Mouse (Mus musculus): Measurements from ENCODE around the gene Yes1. TPM values are rescaled to one million over a fixed set of nuclear protein-coding genes. Genes with fewer than 3 reads are reported as not detected.

Yes1 gene
- polyA plus RNA-seq, 1 experiment = not detected

DNA sequence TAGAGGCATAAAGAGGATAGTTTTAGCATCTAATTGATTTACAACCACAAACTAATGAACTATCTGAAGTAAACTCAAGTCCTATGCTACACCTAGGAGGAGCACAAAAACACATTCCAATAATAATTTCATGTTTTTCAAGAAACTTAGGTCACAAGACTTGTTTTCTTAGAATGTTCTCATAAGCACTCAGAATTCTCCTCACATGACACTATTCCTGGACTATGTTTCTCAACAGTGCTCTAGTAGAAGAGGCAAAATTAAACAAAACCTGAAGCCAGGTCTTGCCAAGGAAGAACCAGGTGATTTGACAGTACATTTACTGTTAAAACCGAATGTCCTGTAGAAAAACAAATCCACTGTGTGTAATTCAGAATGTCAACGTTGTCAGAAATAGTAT is 71.5 kb downstream of the Yes1 start:
- Histone ChIP-seq H3K4me3 (ENCODE audit: insufficient read depth, low read length) (no peak overlapping the region), H3K4me1 (ENCODE audit: control insufficient read depth, insufficient read depth, low read length) (no peaks in the 10 kb centered on the region), H3K27ac (ENCODE audit: insufficient read depth, low read depth, low read length) (no peak overlapping the region)
- TF ChIP-seq CTCF (IDR thresholded peaks at IDR 0.05; ENCODE audit: low read depth, low read length) (no peak), POLR2A (IDR thresholded peaks at IDR 0.05; ENCODE audit: borderline replicate concordance, low read depth, low read length) (no peak)

DNA sequence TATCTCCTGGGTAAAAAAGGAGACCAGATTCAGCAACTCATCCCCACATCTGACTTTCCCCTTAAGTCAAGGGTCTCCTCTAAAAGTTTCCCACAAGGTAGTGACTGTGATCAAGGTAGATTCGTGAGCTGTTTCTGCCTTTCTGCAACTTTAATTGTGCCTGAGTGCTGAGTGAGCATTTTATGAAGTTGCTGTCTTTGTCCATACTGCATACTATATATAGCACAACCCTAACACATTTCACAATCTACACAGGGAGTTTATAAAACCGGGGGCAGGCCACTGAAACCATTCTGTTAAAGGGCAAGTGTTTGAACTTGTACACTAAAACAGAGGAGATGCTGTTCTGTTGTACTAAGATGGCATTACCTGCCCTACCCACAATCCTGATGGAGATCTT is 82.4 kb downstream of the Yes1 start:
- no peak overlapping the region for H3K4me3 ChIP-seq (ENCODE audit: insufficient read depth, low read length)
- no peak overlapping the region for H3K27ac ChIP-seq (ENCODE audit: insufficient read depth, low read depth, low read length)
- peaks cover 12% of the 10 kb centered on the region for H3K4me1 ChIP-seq (ENCODE audit: control insufficient read depth, insufficient read depth, low read length)
- TF ChIP-seq CTCF (IDR thresholded peaks at IDR 0.05; ENCODE audit: low read depth, low read length) (no peak), POLR2A (IDR thresholded peaks at IDR 0.05; ENCODE audit: borderline replicate concordance, low read depth, low read length) (no peak)

DNA sequence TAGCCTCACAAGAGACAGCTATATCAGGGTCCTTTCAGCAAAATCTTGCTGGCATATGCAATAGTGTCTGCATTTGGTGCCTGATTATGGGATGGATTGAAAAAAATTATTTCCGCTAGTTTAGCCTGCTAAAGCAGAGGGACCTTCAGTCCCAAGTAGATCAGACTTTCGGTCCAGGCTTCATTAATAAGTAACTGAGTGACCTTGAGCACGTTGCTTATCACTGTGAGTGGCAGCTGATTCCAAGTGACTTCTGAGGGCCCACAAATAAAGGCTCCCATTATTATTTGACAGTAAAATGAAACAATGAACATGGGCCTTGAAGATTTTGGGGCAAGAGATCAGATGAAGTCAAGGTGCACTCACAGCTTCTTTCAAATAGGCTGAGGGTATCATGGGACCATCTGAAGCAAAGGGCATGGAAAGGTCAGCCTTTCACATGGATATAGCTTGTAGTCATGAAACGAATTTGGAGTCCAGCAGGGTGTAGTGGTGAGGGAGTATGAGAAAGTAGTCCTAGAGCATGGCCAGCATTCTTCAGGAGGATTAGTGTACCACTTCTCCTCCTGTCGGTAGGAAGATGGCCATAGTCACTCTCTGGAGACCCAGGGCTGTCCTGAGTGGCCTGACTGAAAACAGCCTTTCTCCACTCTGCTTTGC is 86.4 kb downstream of the Yes1 start:
- Histone ChIP-seq H3K27ac (ENCODE audit: insufficient read depth, low read depth, low read length) (no peak overlapping the region), H3K4me3 (ENCODE audit: insufficient read depth, low read length) (no peak overlapping the region), H3K4me1 (ENCODE audit: control insufficient read depth, insufficient read depth, low read length) (peaks cover 3% of the 10 kb centered on the region; the same call in 1 of the 2 replicates)
- TF ChIP-seq CTCF (IDR thresholded peaks at IDR 0.05; ENCODE audit: low read depth, low read length) (no peak), POLR2A (IDR thresholded peaks at IDR 0.05; ENCODE audit: borderline replicate concordance, low read depth, low read length) (no peak)

DNA sequence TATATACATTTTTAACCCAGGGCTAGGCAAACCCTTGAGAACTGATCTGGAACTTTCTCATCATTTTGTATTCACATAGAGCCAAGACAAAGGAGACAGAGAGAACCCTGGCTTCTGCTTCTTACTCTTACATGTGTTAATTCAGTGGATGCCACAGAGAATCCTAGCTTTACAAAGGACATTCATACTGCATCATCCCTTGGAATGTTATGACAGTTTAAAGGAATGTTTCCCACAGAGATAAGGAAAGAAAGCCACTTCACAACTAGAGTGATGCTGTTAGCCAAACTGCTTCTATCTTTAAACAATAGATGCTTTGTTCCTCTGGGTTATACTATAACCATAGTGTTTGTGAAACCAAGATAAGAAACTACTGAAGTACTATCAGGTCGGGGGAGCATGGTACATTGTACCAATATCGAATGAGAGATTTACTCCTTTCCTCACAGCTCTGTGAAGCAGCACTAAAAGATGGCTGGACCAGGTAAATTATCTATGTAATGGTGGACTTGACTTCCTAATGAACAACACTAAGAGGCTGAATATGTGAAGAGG is 95.3 kb downstream of the Yes1 start:
- H3K4me1 ChIP-seq (ENCODE audit: control insufficient read depth, insufficient read depth, low read length) = no peaks in the 10 kb centered on the region
- H3K4me3 ChIP-seq (ENCODE audit: insufficient read depth, low read length) = no peak overlapping the region
- no peak for TF ChIP-seq CTCF (IDR thresholded peaks at IDR 0.05; ENCODE audit: low read depth, low read length)
- TF ChIP-seq POLR2A (IDR thresholded peaks at IDR 0.05; ENCODE audit: borderline replicate concordance, low read depth, low read length) = no peak

DNA sequence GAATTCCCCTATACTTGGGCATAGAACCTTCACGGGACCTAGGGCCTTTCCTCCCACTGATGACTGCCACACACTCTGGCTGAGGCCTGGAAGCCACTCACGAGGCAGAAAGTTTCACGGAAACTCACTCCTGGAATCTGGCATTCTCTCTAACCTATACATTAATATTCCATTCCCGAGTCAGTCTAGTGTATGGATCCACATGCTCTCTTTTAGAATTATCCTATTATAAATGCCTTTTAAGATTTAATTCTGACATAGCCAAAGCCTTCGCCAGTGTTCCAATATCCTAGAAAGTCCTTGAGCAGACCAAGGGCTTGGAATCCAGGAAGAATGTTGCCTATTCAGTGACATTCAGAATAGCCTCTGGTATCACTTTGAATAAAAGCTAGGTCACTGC is 100.5 kb downstream of the Yes1 start:
- peaks cover 2% of the 10 kb centered on the region for H3K4me1 ChIP-seq (ENCODE audit: control insufficient read depth, insufficient read depth, low read length)
- no peak overlapping the region for H3K4me3 ChIP-seq (ENCODE audit: insufficient read depth, low read length)
- H3K27ac ChIP-seq (ENCODE audit: insufficient read depth, low read depth, low read length) = no peak overlapping the region
- TF ChIP-seq CTCF (IDR thresholded peaks at IDR 0.05; ENCODE audit: low read depth, low read length) (no peak), POLR2A (IDR thresholded peaks at IDR 0.05; ENCODE audit: borderline replicate concordance, low read depth, low read length) (no peak)

More for the DNA sequence above, 95.3 kb downstream of the Yes1 start:
- no peak overlapping the region for H3K27ac ChIP-seq (ENCODE audit: insufficient read depth, low read depth, low read length)

DNA sequence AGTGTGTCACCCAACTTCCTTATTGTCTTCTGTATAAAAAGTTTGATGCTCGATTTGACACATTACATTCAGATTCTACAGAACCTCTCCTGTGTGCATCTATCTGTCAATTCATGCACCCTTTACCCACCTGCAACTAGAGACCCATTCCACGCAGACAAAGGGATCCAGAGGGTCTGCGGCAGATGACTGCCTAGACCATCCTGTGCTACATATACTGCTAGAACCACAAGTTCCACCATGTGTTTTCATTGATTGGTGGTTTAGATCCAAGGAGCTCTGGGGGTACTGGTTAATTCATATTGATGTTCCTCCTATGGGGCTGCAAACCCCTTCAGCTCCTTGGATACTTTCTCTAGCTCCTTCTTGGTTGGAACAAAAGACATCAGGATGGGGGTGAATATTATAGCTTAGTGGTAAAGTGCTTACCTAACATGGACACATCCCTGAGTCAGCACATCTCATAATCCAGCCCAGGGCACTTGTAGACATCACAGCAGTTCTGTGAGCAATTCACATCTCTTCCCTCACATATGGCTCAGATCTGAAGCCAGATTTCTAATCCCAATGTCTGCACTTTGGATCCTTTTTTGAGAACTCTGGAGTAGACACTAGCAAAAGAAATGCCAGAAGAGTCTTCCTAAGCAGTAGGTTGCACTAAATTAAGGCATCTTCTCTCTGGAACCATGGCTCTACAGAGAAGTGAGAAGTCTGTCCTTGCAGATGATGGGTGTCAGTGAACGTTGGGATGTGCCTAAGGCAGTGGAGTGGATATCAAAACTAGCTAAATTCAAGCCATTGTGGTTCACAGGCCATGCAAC is 101.5 kb downstream of the Yes1 start:
- Histone ChIP-seq H3K4me3 (ENCODE audit: insufficient read depth, low read length) (peak overlapping the region; percentile 73; the same call in 1 of the 2 replicates), H3K27ac (ENCODE audit: insufficient read depth, low read depth, low read length) (no peak overlapping the region), H3K4me1 (ENCODE audit: control insufficient read depth, insufficient read depth, low read length) (peaks cover 2% of the 10 kb centered on the region)
- no peak for TF ChIP-seq CTCF (IDR thresholded peaks at IDR 0.05; ENCODE audit: low read depth, low read length)
- no peak for TF ChIP-seq POLR2A (IDR thresholded peaks at IDR 0.05; ENCODE audit: borderline replicate concordance, low read depth, low read length)

DNA sequence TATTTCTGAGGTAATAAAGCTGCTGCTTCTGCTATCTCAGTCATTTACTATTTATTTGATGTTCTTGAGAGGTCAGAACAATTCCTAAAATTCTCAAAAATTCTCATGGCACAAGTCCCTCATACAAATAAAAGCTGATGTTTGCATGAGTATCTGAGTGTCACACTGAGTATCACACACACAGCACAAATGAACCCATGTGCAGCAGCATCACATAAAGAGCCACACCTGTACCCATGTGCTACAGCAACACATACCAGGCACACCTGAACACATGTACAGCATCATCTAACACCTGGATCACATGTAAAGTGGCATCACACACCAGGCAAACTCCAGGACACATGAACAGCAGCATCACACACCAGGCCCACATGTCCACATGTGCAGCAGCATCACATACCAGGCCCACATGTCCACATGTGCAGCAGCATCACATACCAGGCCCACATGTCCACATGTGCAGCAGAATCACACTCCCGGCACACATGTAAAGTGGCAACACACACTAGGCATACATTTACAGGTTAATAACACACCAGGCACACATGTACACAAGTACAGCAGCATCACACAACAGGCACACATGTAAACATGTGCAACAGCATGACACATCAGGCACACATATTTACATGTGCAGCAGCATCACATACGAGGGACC is 102.2 kb downstream of the Yes1 start:
- Histone ChIP-seq H3K4me1 (ENCODE audit: control insufficient read depth, insufficient read depth, low read length) (peaks cover 2% of the 10 kb centered on the region), H3K4me3 (ENCODE audit: insufficient read depth, low read length) (peak overlapping the region; percentile 73), H3K27ac (ENCODE audit: insufficient read depth, low read depth, low read length) (peak overlapping the region; percentile 55)
- TF ChIP-seq CTCF (IDR thresholded peaks at IDR 0.05; ENCODE audit: low read depth, low read length) (no peak), POLR2A (IDR thresholded peaks at IDR 0.05; ENCODE audit: borderline replicate concordance, low read depth, low read length) (no peak)

DNA sequence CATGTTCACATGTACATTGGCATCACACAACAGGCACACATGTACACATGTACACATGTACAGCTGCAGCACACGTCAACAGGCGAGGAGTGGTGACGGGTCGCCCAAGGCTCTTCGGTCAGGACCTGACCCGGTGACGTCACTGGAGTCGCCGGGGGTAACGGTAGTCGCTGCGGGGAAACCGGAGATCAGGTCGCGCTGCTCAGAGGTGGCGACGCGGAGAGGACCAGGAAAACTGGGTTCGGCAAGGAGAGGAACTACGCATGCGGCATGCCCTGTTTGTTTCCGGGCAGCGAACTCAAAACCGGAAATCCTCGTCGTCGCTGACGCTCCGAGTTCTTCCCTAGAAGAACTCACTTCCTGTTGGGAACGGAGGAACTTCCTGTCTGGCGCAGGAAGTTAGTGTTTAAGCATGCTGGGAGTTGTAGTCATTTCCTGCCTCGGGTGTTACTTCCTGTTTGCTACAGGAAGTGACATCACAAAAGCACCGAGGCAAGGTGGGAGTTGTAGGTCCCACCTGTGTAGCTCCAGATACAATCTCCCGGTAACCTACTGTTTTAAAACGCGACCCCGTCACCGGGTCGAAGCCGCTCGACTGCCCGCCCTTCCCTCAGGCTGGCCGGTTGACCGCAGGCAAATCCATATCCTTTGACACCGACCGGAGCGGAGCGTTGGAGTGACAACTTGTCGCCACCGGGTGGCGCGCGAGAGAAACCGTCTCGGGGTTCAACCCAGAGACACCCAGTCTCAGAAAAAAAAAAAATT is 102.9 kb downstream of the Yes1 start:
- Histone ChIP-seq H3K4me3 (ENCODE audit: insufficient read depth, low read length) (peak overlapping the region; percentile 81), H3K4me1 (ENCODE audit: control insufficient read depth, insufficient read depth, low read length) (peaks cover 2% of the 10 kb centered on the region), H3K27ac (ENCODE audit: insufficient read depth, low read depth, low read length) (peak overlapping the region; percentile 55)
- TF ChIP-seq POLR2A (IDR thresholded peaks at IDR 0.05; ENCODE audit: borderline replicate concordance, low read depth, low read length) (peak; percentile 77; the same call in 1 of the 2 replicates), CTCF (IDR thresholded peaks at IDR 0.05; ENCODE audit: low read depth, low read length) (peak; percentile 94)

DNA sequence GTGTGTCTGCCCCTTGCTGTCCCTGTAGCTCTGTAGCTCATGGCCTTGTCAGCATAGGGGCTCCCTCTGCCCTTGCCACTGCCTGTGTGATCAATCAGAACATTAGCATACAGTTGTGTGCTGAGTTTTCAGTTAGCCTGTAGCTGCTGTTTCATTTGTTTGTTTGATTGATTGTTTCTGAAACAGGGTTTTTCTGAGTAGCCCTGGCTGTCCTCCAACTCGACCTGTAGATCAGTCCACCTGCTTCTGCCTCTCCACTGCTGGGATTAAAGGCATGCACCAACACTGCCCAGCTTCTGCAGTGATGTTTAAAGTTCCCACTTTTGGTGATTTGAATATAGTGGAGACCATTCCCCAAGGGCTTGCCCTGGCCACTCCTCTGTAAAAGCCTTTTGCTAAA is 106.8 kb downstream of the Yes1 start:
- Histone ChIP-seq H3K4me1 (ENCODE audit: control insufficient read depth, insufficient read depth, low read length) (peaks cover under 1% of the 10 kb centered on the region), H3K4me3 (ENCODE audit: insufficient read depth, low read length) (no peak overlapping the region), H3K27ac (ENCODE audit: insufficient read depth, low read depth, low read length) (no peak overlapping the region)
- TF ChIP-seq CTCF (IDR thresholded peaks at IDR 0.05; ENCODE audit: low read depth, low read length) (no peak), POLR2A (IDR thresholded peaks at IDR 0.05; ENCODE audit: borderline replicate concordance, low read depth, low read length) (no peak)
